Mouse (Mus musculus): Measurements from ENCODE around the gene Slc9a9.

Gene Slc9a9

DNA sequence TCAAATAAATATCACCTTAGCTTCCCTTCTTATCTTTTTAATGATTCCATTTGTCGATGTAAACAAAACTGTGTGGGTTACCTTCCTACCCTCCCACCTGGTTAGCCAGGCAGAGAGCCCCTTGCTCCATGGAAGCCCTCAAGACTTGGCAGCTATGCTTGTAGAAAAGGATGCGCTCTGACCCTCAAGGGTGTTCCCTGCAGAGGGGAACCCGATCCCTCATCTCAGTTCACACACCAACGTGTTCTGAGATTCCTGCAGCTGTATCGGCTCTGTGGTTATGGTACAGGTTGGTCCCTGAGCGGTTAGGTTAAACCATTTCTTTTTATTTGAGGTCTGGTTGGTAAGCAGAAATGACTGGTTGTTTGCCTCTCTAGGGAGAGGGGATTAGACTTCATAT is 484.3 kb downstream of the Slc9a9 start:
- no peak for DNase-seq (ENCODE audit: low read depth, low spot score)

DNA sequence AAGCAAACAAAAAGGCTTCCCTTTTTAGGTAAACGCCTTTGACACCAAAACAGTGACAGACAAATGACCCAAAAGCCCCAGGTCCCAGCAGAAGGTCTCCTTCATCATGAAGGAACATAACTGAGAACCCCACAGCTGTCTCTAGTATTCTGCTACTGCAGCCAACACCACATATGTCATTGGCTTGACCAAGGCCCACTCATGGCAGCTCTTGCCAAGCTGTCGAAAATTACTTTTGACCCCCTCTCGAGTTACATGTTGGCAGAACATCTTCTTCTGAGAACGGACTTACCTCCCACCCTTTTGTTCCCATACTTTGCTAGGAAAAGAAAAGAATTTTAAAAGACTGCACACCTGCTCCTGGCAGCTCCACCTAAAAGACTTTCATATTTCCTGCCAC is 488.2 kb downstream of the Slc9a9 start:
- no peak for DNase-seq (ENCODE audit: low read depth, low spot score)

DNA sequence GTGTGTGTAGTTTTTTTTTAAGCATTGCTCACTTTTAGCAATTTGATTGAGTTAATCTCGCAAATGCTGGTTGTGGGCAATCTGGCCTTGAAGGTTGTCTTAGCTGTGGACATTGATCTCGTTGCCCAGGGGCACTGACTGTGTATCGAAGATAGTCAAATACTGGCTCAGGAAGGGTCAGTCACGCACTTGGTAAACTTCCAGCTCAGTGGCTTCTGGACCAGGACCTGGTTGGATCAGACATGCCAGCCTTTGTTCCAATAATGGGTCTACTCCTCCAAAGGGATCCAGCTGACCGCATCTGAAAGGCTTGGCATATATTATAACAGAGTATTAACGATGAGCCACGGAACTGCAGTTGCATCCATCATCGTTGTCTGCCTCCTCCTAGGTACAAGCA is 489.2 kb downstream of the Slc9a9 start:
- DNase-seq (ENCODE audit: low read depth, low spot score) = no peak

DNA sequence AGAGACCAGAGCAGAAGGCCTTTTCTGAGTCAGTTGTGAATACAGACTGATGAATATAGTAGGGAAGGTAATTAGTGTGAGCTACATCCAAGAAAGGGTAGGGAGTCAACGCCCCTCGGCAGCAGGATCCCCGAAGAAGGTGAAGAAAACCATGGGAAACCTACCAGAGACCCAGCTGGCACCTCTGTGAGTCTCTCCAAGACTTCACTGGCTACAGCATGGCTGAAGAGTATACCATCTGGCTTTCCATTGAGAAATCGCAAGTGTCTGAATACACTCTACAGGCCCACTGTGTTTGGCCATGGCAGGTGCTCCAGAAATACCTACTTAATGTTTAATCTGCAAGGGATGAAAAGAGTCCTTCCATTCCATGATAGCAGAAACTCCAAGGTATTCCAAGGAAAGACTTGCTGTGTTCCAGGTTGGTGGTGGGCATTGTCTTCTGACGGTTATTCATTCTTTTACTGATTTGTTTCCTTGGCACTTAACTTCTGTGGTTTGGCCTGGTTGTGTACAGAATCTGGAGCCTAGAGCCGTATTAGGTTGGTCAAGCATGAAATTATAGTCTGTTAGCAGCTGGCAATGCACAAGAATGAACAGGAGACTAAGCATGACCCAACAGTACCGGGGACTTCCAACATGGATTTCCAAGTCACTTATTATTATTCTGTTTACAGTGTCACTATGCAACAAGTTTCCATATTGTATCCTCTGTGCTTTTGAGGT is 491.0 kb downstream of the Slc9a9 start:
- no peak for DNase-seq (ENCODE audit: low read depth, low spot score)

DNA sequence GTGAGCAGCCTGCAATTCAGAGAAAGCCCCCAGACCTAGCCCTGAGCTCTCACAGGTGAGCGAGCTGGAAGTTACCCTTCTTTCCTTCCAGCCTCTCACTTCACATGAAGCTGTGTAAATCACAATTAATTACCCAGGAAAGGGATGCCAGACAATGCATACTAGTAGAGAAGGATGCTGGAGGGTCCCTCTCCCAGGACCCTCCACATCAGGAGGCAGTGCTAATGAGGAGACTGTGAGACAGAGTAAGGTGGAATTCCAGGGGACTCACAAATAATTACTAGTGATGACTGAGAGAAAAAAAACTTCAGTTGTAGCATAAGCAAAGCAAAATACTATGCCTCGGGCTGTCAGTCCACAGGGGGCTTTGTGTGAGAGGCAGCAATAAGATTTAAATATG is 492.0 kb downstream of the Slc9a9 start:
- DNase-seq (ENCODE audit: low read depth, low spot score) = no peak

DNA sequence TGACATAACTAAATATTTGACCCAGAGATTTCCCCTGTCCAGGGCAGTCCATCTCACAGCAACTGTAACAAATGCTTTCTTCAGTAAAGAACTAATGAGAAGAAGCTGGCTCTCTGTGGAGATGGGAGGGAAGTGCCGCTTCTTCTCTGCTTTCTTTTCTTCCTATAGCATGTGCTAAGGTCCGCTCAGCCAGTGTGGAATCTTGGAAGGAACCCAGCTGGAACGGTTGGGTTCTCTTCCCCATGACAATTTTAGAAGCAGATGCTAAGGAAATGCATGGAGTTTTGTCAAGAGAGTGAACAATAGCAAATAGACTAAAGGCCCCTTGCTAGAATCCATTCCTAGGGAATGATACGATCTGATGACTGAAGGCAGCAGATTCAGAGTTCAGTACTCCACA is 496.5 kb downstream of the Slc9a9 start:
- no peak for DNase-seq (ENCODE audit: low read depth, low spot score)

DNA sequence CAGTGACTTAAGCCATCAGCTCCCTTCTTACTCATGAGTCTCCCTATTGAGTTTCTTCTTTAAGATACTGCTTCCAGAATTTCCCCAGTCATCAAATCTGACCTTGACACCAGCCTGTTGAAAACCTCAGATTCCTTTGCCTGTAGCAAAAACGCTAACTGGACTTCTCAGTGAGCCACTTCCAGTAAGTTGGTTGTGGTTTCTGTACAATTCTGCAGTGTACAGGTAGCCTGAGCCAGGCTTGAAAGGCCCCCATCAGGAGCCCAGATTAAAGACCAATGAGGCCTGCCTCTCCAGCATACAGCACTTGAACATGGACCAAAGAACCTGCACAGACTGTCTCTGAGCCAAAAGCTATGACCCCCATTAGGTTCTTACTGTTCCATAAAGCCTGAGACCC is 498.1 kb downstream of the Slc9a9 start:
- no peak for DNase-seq (ENCODE audit: low read depth, low spot score)

DNA sequence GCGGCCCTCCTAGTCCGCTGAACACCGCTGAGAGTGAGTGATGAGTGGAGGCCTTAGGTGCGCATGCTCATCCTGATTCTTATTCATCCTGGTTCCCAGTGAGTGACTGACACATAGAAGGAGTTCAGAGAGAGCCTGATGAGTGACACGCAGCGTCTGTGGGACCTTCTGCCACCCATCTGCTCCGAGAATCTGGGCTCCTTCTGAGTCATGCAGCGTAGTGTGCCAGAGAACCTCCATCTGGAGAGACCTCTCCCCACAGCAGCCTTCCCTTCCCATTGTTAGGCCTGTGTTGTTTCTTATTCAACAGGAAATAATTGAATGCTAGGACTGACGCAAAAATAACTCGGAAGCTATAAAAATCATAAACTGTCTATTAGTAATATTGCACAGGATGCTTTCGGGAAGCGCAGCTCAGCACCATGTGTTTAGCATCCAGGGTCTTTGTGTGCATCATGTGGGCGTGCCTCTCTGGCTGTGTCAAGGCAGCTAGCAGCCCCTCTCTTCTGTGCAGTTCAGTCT is 498.8 kb downstream of the Slc9a9 start:
- DNase-seq (ENCODE audit: low read depth, low spot score) = no peak

DNA sequence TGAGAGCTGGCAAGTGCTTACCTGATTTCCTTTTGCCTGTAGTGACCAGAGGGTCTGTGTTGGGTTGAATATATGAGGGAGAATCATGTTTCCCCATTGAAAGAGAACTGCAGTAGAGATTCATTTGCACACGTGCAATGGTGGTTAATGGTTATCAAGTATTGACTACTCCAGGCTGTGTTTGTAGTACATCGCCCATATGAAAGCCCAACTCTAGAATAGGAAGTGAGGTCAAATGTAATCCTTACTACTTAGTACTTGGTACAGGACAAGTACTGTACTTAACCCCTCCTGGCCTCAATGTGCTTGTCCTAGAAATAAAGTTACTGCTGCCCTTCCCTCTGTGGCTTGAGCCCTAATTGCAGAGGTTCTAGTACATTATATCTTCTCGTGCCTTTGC is 508.5 kb downstream of the Slc9a9 start:
- DNase-seq (ENCODE audit: low read depth, low spot score) = no peak

DNA sequence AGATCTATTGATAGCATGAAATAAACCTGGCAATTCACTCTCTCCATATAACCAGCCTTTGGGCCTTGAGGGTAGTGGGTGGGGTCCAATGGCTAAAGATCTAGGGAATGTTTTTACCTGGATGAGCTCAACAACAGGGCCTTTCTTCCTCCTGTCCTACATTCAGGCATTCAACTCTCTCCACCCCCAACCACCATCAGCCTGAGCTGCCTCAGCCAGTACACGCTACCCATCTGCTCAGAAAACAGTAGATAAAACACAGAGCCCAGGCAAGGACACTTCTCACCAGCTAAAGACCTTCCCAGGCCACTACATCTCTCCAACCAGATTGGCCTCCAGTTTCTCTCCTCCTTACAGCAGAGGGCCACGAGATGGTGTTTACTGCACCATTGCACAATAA is 510.3 kb downstream of the Slc9a9 start:
- no peak for DNase-seq (ENCODE audit: low read depth, low spot score)

DNA sequence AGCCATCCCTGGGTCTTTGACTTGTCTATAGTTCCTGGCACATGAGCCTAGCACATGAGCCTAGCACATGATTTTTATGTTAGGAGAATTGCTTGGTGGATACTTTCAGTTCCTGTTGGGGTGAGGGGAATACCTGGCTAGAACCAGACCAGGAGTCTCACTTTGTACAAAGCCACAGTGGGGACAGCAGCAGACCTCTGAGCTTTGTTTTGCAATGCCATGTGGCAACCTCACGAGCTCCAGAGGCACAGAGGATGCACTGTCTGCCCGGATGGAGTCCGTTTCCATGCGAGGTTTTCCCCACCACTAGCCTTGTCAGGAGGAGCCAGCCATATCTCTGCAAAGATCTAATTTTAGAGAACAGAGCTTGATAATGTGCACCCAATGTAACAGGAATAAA is 510.9 kb downstream of the Slc9a9 start:
- no peak for DNase-seq (ENCODE audit: low read depth, low spot score)

DNA sequence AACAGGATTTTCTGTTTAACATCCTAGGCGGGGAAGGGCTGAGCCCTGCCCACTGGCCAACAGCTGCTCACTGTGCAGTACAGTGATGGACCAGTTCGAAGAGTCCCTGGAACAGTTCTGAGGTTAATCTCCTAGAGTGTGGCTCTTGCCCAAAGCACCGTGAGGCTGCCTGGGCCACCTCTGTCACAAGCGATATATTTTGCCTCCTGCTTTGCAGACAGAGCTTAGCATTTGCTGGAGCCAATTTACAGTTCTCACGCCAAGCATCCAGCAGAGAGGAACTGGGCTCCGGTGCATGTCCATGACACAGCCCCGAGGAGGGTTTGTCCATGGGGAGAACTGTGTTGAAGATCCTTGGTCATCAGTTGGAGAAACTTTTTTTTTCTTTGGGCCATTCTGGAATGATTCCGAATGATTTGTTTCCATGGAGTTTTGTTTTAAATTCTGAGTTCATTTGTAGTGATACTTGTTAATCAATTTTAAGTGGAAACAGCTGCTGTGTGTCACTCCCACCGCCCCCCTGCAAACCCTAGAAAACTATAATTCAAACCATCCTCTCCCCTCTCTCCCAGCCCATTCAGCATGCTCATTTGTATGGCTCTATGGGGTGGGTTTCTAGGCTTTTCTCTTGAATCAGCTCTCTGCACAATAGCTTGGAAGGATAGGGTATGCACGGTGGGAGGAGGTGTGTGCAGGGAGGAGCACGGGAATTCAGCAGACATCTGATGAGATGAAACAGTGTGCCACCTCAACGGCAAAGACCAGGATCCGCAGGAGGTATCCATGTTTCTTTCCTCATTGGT is 511.7 kb downstream of the Slc9a9 start:
- DNase-seq (ENCODE audit: low read depth, low spot score) = no peak

DNA sequence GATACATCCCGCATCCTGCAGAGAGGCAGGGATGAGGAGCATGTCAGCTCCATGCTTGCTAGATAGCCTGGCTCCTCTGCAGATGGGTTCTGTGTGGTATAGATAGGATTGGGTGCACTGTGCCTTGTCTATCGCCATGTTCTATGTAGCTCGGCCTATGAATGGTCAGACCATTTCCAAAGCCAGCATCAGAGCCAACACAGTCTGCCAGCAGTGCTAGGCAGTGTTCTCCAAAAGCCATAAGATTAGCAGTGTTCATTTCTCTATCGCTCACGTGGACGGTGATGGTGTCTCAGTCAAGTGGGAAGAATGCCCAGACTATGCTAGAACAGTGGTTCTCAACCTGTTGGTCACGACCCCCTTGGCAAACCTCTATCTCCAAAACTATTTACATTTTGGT is 512.6 kb downstream of the Slc9a9 start:
- DNase-seq (ENCODE audit: low read depth, low spot score) = no peak

DNA sequence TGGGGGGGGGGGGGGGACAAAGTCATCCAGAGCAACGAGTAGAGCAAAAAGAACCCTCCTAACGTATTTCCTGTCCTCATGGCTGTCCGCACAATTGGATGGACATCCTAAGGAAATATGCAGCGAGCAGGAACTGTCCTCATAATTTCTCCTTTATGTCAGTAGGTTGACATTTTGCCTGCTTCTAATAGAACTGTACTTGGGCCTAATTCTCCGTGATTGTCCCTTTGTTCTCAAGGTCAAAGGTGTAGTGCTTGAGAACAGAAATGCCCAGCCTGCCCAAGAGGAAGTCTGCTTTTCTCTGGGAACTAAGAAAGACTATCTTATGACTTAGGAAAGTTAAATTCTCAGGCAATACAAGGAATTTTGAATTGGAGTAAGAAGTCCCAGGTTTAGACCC is 514.7 kb downstream of the Slc9a9 start:
- DNase-seq (ENCODE audit: low read depth, low spot score) = no peak

DNA sequence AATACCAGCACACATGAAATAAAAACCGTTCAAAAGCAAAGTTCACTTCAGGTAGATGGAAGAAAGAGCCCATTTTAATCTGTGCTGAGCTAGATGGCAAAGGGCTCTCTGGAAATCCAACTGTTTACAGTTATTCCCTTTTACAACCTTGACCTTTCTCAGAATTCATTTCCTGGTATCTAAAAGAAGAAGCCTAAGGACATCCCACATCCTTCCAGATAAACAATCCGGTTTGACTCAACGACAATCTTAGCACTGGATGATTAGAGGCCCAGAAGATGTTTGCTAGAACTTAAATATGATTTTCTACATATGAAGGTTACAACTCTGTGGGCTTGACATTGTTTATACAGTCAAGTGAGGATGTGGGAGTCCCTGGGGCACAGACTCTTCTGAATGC is 516.1 kb downstream of the Slc9a9 start:
- DNase-seq (ENCODE audit: low read depth, low spot score) = no peak

DNA sequence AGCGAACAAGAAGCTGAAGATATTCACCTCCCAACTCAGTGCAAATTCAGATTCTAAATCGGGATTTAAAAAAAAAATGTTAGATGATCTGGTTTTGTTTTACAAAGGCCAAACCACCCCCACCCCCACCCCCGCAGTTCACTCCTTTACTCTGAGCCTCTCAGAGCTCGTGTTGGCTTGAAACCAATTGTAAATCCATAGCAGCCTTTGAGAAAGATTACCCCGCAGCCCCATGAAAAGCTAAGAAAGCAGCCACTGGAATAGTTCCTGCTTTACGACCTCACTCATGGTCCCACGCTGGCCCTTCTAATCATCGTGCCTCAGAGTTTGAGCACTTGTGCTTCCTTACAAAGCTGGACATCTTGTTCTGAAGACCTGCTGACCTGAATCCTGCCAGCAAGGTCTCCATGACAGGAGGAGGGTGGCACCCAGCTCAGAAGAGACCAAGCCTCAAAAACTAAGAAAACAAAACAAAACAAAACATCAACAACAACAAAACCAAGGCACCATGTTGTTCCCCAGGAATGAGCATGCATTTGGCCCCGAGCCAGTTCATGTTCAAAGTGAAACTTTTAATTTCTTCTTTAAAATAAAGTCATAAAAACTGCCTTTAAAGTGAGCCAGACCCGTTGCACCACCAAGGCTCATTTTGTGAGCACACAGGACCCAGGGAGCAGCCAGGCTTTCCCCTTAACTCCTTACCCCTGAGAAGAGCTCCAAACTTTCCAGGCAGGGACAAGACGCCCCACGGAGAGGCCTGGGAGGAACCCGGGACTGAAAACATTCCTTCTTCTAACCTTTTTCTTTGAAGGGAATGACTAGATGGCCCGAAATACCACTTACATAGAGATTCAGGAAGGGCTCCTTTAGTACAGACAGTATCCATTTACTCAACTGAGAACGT is 516.9 kb downstream of the Slc9a9 start:
- no peak for DNase-seq (ENCODE audit: low read depth, low spot score)

DNA sequence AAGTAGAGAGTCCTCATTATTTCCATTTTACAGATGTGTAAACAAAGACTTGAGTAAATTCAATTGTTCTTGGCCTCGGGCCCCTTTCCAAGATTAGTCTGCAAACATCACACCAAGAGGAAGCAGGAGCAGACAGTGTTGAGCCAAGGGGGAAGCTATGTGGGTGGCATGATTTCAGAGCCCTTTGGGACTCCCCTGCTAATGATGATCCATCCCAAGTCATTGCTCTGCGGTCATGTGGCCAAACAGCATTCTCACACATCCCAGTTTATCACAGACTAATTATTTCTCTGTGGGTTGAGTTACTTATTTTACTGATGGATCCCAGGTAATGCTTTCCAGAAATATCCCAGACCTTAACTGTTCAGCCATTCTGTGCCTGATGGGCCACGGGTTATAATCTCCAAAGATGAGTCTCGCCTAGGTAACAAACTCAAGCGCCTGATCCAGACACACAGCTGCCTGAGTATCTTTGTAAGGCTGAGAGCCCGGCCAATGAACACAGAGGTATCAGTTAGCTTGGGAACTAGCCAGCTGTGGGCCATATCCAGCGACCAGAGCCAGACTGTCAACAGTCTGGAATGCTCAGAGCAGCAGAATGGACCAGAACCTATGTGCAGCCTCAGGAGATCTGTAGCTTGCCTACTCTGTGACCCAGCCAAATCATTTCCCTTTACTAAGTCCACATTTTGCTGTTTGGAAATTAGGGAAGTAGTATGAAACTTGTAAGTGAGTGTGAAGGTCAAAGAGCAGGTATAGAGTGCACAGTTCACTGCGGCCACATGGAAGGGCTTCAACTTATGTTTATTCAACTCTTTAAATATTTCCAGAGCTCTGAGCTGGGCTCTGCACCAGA is 518.9 kb downstream of the Slc9a9 start:
- no peak for DNase-seq (ENCODE audit: low read depth, low spot score)

DNA sequence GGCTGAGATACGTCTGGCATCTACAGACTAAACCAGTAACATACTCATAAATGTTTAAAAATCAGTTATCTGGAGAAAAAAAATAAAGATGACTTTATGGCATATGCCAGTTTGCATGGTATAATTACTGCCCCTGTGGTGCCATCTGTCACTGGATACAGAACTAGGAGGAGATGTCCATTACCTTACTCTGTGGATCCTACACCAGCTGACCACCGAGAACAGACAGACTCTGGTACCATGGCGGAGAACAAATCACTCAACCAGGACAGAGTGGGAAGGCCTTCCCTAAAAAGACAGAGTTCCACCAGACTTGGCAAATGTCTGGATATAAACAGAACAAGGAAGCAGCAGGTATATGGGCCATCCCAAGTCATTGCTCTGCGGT is 519.5 kb downstream of the Slc9a9 start:
- no peak for DNase-seq (ENCODE audit: low read depth, low spot score)

DNA sequence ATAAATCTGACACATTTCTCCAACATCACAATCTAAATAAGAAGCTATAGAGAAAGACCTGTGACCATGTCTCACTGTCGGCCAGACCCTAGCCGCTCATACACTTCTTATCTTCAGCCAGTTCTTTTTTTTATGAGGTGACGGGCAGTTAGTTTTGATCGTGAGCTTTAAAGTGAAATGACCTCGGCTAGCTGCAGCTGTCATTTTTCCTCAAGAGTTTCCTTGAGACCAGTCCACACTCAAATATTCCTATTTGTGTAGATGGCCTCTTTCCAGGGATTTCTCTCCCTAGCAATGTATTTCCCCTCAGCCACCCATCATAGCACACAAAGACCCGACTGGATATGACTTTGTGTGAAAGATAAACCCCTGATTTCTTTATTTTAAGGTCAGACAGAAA is 521.7 kb downstream of the Slc9a9 start:
- DNase-seq (ENCODE audit: low read depth, low spot score) = no peak

DNA sequence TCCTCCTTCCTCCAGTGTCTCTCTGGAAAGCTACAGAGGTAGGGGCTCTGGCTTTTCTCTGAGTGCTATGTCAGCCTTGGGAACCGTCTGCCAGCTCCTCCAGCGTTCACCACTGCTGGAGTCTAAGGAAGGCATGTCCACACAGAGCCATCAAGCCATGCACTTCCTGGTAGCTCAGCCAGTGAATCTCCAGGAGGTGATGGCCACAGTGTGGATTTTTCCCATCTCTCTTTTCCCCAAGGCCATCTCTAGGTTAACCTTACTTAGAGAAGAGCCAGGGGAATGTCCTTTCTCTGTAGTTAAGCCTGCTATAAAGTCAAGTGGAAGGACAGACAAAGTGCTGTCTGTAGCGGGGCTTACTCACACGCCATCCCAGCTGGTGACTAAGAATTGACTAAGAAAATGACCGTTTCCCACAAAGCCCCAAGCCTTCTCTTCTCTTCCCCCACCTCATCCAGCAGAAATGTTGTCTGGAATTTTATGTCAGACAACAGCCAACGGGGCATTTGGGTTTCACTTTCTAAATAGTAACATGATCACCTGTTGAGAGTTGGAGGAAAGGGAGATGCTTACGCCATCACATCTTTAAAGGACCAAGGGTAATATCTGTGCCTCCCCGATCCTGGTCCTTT is 523.3 kb downstream of the Slc9a9 start:
- no peak for DNase-seq (ENCODE audit: low read depth, low spot score)

DNA sequence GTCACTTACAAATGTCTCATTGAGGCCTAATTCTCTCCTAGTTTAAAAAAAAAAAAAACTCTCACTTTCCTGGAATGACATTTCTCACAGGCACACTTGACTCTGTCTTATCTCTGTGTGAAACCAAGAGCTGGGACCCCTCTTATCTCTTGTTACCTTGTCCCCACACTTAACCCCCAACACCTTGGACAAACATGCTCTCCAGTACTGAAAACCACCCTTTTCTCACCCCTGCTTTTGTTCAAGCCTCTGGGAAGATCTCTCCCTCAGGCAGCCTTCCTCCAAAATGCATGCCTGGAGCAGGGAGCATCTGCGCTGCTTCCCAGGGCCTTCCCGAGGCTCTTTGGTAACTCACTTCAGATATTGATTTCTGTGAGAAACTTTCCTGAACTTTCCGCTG is 524.0 kb downstream of the Slc9a9 start:
- DNase-seq (ENCODE audit: low read depth, low spot score) = no peak
